In genomic region chr13:102031416-102031815, GRCm38 (mm10) we compare ENCODE assay signal across 30 mouse cellular contexts.
DNase-seq lines count a peak whose midpoint lies in the region; ATAC-seq and TF ChIP-seq lines count a peak whose summit lies in the region.
"Had no signal": no experiment of that assay in that cellular context is flagged by ENCODE, and none has a peak within 500 bp of the region (broad histone marks: within the 10 kb centered on the region; RNA-seq: fewer than 3 reads in every experiment).

No protein-coding gene starts in this region.

- intact Hi-C loops in gastrocnemius, adult 2 months (cut with DNase I), result no loop called here

- no peak overlapping the region for H3K9ac ChIP-seq in heart, embryonic 12.5 days
- H3K9ac ChIP-seq: embryonic facial prominence, embryonic 13.5 days; forebrain, embryonic 13.5 days; heart, embryonic 13.5 days; hindbrain, embryonic 14.5 days had no signal

- no peak for TF ChIP-seq CTCF in gastrocnemius, adult 2 months (IDR thresholded peaks at IDR 0.05)

- no peak overlapping the region for H3K4me2 ChIP-seq in heart, embryonic 12.5 days
- H3K4me2 ChIP-seq: embryonic facial prominence, embryonic 13.5 days; forebrain, embryonic 13.5 days; heart, embryonic 13.5 days; hindbrain, embryonic 14.5 days had no signal

- no peak overlapping the region for H3K4me3 ChIP-seq in gastrocnemius, adult 2 months
- H3K4me3 ChIP-seq in heart, embryonic 12.5 days, result no peak overlapping the region
- H3K4me3 ChIP-seq: embryonic facial prominence, embryonic 10.5 days; embryonic facial prominence, embryonic 13.5 days; erythroblast, embryonic 14.5 days; forebrain, embryonic 10.5 days; forebrain, embryonic 13.5 days; heart, embryonic 13.5 days had no signal

- H3K27ac ChIP-seq in gastrocnemius, adult 2 months, result peak overlapping the region; percentile 57
- H3K27ac ChIP-seq in heart, embryonic 12.5 days (ENCODE audit: poor library complexity, severe bottlenecking), result no peak overlapping the region
- H3K27ac ChIP-seq: embryonic facial prominence, embryonic 10.5 days; embryonic facial prominence, embryonic 13.5 days; forebrain, embryonic 10.5 days; forebrain, embryonic 13.5 days; heart, embryonic 13.5 days; hindbrain, embryonic 14.5 days; hindbrain, postnatal 0 days had no signal

- H3K36me3 ChIP-seq in heart, embryonic 12.5 days, result no peaks in the 10 kb centered on the region
- H3K36me3 ChIP-seq: embryonic facial prominence, embryonic 10.5 days; embryonic facial prominence, embryonic 13.5 days; forebrain, embryonic 10.5 days; G1E; heart, embryonic 13.5 days had no signal

- H3K4me1 ChIP-seq in heart, embryonic 12.5 days (replicated peaks), result 0 out of 2 replicates have a peak, but pooled peaks cover 4% of the 10 kb centered on the region
- H3K4me1 ChIP-seq: embryonic facial prominence, embryonic 10.5 days; forebrain, embryonic 10.5 days; forebrain, embryonic 13.5 days had no signal

- peak; percentile 33 for DNase-seq in gastrocnemius, adult 2 months
- DNase-seq in gastrocnemius, postnatal 10 days, result no peak
- peak; percentile 22 to 35 for DNase-seq in heart, adult 18-20 months
- peak; percentile 64 for DNase-seq in fibroblast of lung, adult 2 months (ENCODE audit: low read depth)
- no peak for DNase-seq in lung, postnatal 10 days
- no peak for DNase-seq in cerebellum, adult 9-11 months
- DNase-seq: adrenal gland, adult 2 months; adrenal gland, postnatal 14 days; B cell, adult 2 months; cerebellum, adult 11 months; cerebellum, adult 2 months; cerebellum, postnatal 10 days; cerebellum, postnatal 36 days; embryo, embryonic 11 days; heart, postnatal 4 days; kidney, adult 18-20 months had no signal

- ATAC-seq in heart, embryonic 12.5 days (ENCODE audit: insufficient number of reproducible peaks, low FRiP score), result no peak
- ATAC-seq: forebrain, embryonic 13.5 days; forebrain, embryonic 16.5 days; hindbrain, postnatal 0 days; inflammation-experienced regulatory T-cells, adult 6 months; intestine, embryonic 16.5 days had no signal

- H3K9me3 ChIP-seq in heart, embryonic 12.5 days (replicated peaks), result no peaks in the 10 kb centered on the region
- H3K9me3 ChIP-seq: embryonic facial prominence, embryonic 10.5 days; embryonic facial prominence, embryonic 13.5 days; forebrain, embryonic 10.5 days; forebrain, embryonic 13.5 days; G1E; heart, embryonic 13.5 days had no signal

- 63% methylated on average over 4 of the region's 4 CpGs for WGBS in heart, embryonic 12.5 days

- 0 out of 2 replicates have a peak, but pooled peaks cover 5% of the 10 kb centered on the region for H3K27me3 ChIP-seq in heart, embryonic 12.5 days (replicated peaks)
- H3K27me3 ChIP-seq: CH12.LX; embryonic facial prominence, embryonic 13.5 days; forebrain, embryonic 13.5 days; heart, embryonic 13.5 days had no signal

Comparison
In these comparisons a context has a peak if more than half of its experiments do, and no peak if none do; other contexts are left out.
1. DNase-seq: peak in gastrocnemius, adult 2 months (single experiment), heart, adult 18-20 months (2 of 2) and fibroblast of lung, adult 2 months (single experiment); none in gastrocnemius, postnatal 10 days (single experiment), lung, postnatal 10 days (single experiment) and cerebellum, adult 9-11 months (single experiment).